Mouse (Mus musculus): Measurements from ENCODE around the gene Ccdc144b. TPM values are rescaled to one million over a fixed set of nuclear protein-coding genes. Genes with fewer than 3 reads are reported as not detected.

The Ccdc144b gene
- polyA plus RNA-seq, 1 experiment: not detected

DNA sequence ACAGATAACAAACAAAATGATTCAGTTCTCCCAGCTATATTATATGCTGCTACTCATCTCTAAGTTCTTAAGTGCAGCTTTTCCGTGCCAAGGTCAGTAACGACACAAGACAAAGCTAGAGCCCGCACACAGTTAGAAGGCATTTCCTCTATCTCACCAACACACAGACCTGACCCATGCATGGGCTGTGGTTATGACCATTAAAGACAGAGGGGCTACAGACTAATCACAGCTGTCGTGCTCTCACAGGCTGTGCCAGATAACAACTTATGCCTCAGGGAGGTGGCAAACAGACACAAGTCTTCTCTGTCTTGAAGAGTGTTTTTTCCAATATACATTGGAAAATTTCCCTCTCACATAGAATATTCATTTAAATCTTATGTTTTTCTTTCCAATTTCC, 88.4 kb downstream of the Ccdc144b start:
- peaks cover 39% of the 10 kb centered on the region for H3K4me1 ChIP-seq
- TF ChIP-seq GATA1 (IDR thresholded peaks at IDR 0.05; ENCODE audit: borderline replicate concordance, low read length) (no peak), FLI1 (IDR thresholded peaks at IDR 0.05; ENCODE audit: low read length) (no peak)
- no peaks in the 10 kb centered on the region for H3K9me3 ChIP-seq
- H3K36me3 ChIP-seq (replicated peaks; ENCODE audit: low read length): peaks cover 70% of the 10 kb centered on the region
- H3K27me3 ChIP-seq (replicated peaks): no peaks in the 10 kb centered on the region
- H3K4me3 ChIP-seq (replicated peaks): no peak overlapping the region

DNA sequence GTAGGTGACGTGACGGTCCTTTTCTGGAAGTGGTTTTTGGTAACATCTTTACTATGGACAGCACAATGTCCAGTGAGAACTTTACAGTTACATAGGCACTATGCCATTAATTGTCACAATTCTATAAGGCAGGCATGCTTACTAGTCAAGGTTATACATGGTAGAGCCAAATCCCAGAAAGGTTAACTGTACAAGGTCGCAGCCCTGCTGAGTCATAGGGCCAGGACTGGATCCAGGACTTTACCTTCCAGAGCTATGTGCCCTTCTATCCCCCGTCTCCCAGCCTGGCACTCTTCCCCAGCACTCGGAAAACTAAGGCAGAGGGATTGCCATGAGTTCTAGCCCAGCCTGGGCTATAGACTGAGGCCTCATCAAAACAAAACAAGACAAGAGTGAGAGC, 89.4 kb downstream of the Ccdc144b start:
- Histone ChIP-seq H3K36me3 (replicated peaks; ENCODE audit: low read length) (peaks cover 72% of the 10 kb centered on the region), H3K4me3 (replicated peaks) (no peak overlapping the region), H3K9me3 (no peaks in the 10 kb centered on the region), H3K27me3 (replicated peaks) (no peaks in the 10 kb centered on the region), H3K4me1 (peaks cover 33% of the 10 kb centered on the region)
- TF ChIP-seq FLI1 (IDR thresholded peaks at IDR 0.05; ENCODE audit: low read length): no peak
- no peak for TF ChIP-seq GATA1 (IDR thresholded peaks at IDR 0.05; ENCODE audit: borderline replicate concordance, low read length)

- Histone ChIP-seq H3K9me3 (no peaks in the 10 kb centered on the region), H3K4me3 (replicated peaks) (no peak overlapping the region), H3K27me3 (replicated peaks) (no peaks in the 10 kb centered on the region), H3K36me3 (replicated peaks; ENCODE audit: low read length) (peaks cover 74% of the 10 kb centered on the region), H3K4me1 (peaks cover 33% of the 10 kb centered on the region)
- TF ChIP-seq FLI1 (IDR thresholded peaks at IDR 0.05; ENCODE audit: low read length) (no peak), GATA1 (IDR thresholded peaks at IDR 0.05; ENCODE audit: borderline replicate concordance, low read length) (no peak)
Measured at GRCm38 (mm10) chr3:35963401-35963800, 89.9 kb downstream of the Ccdc144b start.

DNA sequence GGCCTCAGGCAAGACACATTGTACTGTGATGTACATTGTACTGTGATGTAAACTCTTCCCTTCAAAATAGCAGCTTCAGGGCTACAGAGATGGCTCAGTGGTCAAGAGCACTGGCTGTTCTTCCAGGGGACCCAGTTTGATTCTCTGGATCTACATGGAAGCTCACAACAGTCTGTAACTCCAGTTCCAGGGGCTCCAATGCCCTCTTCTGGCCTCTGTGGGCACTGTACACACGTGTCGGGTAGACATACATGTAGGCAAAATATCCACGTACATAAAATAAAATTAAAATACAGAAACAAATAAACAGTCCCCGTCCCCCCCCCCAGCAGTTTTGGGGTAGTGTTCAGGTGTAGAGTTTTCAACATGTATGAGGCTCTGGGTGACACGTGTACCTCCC, 90.4 kb downstream of the Ccdc144b start:
- TF ChIP-seq GATA1 (IDR thresholded peaks at IDR 0.05; ENCODE audit: borderline replicate concordance, low read length) (no peak), FLI1 (IDR thresholded peaks at IDR 0.05; ENCODE audit: low read length) (no peak)
- Histone ChIP-seq H3K4me3 (replicated peaks) (no peak overlapping the region), H3K36me3 (replicated peaks; ENCODE audit: low read length) (peaks cover 71% of the 10 kb centered on the region), H3K4me1 (peaks cover 33% of the 10 kb centered on the region), H3K9me3 (no peaks in the 10 kb centered on the region), H3K27me3 (replicated peaks) (no peaks in the 10 kb centered on the region)

Other genes starting within 250 kb of the Ccdc144b start
- gene Dcun1d1, start 116.1 kb downstream of the Ccdc144b start, polyA plus RNA-seq (2012; ENCODE audit: insufficient read depth, low replicate concordance): 1.3 and 2.5 TPM in 2 replicates
- 0.82 TPM in 1 of 2 replicates, not detected in the other for gene Mccc1, start 52.9 kb downstream of the Ccdc144b start, polyA plus RNA-seq (2012; ENCODE audit: insufficient read depth, low replicate concordance)
- gene Acad9, start 12.4 kb upstream of the Ccdc144b start, polyA plus RNA-seq (2012; ENCODE audit: insufficient read depth, low replicate concordance): 3.2 TPM in 1 of 2 replicates, not detected in the other
- 0.28 TPM in 1 of 2 replicates, not detected in the other for gene D3Ertd254e, start 97.5 kb upstream of the Ccdc144b start, polyA plus RNA-seq (2012; ENCODE audit: insufficient read depth, low replicate concordance)
- gene Qrfpr, start 168.8 kb upstream of the Ccdc144b start, polyA plus RNA-seq (2012; ENCODE audit: insufficient read depth, low replicate concordance): not detected in 2 replicates

Measured in megakaryocyte, embryonic 14.5 days (primary cell).